Mouse (Mus musculus): ENCODE measurements around the gene Mfsd4b1. TPM values are rescaled to one million over a fixed set of nuclear protein-coding genes. Genes with fewer than 3 reads are reported as not detected.

The Mfsd4b1 gene
- total RNA-seq, 1 experiment, result 0.09 TPM

DNA sequence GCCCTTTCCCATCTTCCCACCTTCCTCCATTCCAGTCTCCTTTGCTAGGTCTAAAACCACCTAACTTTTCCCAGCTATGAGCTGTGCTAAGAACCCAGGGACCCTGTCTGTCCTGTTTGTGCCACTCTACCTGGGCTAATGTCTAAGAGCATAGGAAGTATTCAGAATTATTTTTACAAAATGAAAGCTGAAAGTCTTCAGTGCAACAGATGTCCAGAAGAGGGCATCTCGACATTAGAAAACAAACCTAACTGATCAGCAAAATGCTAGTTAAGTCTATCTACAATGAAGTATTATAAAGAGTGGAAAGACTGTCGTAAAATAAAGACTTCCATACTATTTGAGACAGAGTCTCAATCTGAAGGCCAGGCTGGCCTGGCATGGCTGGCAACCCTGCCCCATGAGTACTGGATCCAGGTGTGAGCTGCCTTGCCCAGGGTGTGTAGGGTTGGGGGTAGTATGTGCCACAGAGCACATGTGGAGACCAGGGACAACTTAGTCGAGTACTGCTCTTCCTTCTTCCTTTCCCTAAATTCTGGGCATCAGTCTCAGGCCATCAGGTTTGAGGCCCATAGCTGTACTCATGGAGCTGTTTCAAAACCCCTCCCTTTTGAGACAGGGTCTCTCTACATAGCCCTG, 28.3 kb upstream of the Mfsd4b1 start:
- Histone ChIP-seq H3K4me3 (ENCODE audit: insufficient read depth in 1 of 2, low read depth in 1 of 2, low read length in 2 of 2, poor library complexity in 1 of 2, severe bottlenecking in 1 of 2) (no peak overlapping the region), H3K9me3 (ENCODE audit: control insufficient read depth, insufficient read depth, low read depth, low read length) (no peaks in the 10 kb centered on the region), H3K36me3 (ENCODE audit: control insufficient read depth, insufficient read depth, low read length, poor library complexity, severe bottlenecking) (no peaks in the 10 kb centered on the region), H3K27ac (ENCODE audit: insufficient read depth, low read depth, low read length, poor library complexity, severe bottlenecking) (no peak overlapping the region), H3K9ac (ENCODE audit: insufficient read depth, low read depth, low read length, poor library complexity, severe bottlenecking) (no peak overlapping the region), H3K4me1 (ENCODE audit: control insufficient read depth in 2 of 2, insufficient read depth in 2 of 2, low read length in 2 of 2, poor library complexity in 1 of 2) (no peaks in the 10 kb centered on the region)
- in situ Hi-C loops (cut with MboI; ENCODE audit: low sequenced_read_pairs in 2 of 2, unreplicated experiment in 2 of 2), result no loop called here
- TF ChIP-seq HCFC1 (IDR thresholded peaks at IDR 0.05; ENCODE audit: borderline replicate concordance, insufficient read depth, low read length), result no peak
- TF ChIP-seq ZC3H11A (IDR thresholded peaks at IDR 0.05; ENCODE audit: borderline replicate concordance, low read depth, low read length), result no peak
- no peak for TF ChIP-seq MAFK (IDR thresholded peaks at IDR 0.05; ENCODE audit: insufficient read depth, low read depth, low read length)
- TF ChIP-seq ZNF384 (IDR thresholded peaks at IDR 0.05; ENCODE audit: low read depth, low read length), result no peak
- no peak for TF ChIP-seq CHD2 (IDR thresholded peaks at IDR 0.05; ENCODE audit: low read depth, low read length)
- DNase-seq (ENCODE audit: low read depth, low spot score), result no peak

DNA sequence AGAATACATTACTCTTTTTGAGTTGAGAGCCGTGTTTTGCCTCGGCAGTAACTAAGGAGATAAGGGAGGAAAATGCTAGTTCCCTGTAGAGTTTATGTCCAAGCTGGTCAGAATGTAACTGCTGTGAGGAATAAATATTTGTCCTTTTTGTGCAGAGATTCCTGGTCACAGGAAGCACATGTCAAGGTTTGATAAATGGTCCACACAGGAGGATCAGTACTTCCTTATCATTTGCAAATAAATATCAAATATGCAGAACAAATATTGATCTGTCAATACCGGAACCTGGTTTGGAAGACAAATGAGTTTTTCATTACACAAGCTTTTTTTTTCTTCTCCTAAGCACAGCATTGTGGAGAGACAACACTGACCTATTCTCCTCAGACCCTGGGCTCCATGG, 26.9 kb upstream of the Mfsd4b1 start:
- in situ Hi-C loops (cut with MboI; ENCODE audit: low sequenced_read_pairs in 2 of 2, unreplicated experiment in 2 of 2), result no loop called here
- H3K4me3 ChIP-seq (ENCODE audit: insufficient read depth in 1 of 2, low read depth in 1 of 2, low read length in 2 of 2, poor library complexity in 1 of 2, severe bottlenecking in 1 of 2), result no peak overlapping the region
- no peaks in the 10 kb centered on the region for H3K4me1 ChIP-seq (ENCODE audit: control insufficient read depth in 2 of 2, insufficient read depth in 2 of 2, low read length in 2 of 2, poor library complexity in 1 of 2)
- H3K36me3 ChIP-seq (ENCODE audit: control insufficient read depth, insufficient read depth, low read length, poor library complexity, severe bottlenecking), result no peaks in the 10 kb centered on the region
- H3K9ac ChIP-seq (ENCODE audit: insufficient read depth, low read depth, low read length, poor library complexity, severe bottlenecking), result no peak overlapping the region
- TF ChIP-seq ZC3H11A (IDR thresholded peaks at IDR 0.05; ENCODE audit: borderline replicate concordance, low read depth, low read length), result no peak
- no peak for TF ChIP-seq CHD2 (IDR thresholded peaks at IDR 0.05; ENCODE audit: low read depth, low read length)
- no peak for TF ChIP-seq ZNF384 (IDR thresholded peaks at IDR 0.05; ENCODE audit: low read depth, low read length)
- no peak for TF ChIP-seq HCFC1 (IDR thresholded peaks at IDR 0.05; ENCODE audit: borderline replicate concordance, insufficient read depth, low read length)
- no peak for TF ChIP-seq MAFK (IDR thresholded peaks at IDR 0.05; ENCODE audit: insufficient read depth, low read depth, low read length)
- no peak overlapping the region for H3K27ac ChIP-seq (ENCODE audit: insufficient read depth, low read depth, low read length, poor library complexity, severe bottlenecking)
- DNase-seq (ENCODE audit: low read depth, low spot score), result no peak
- H3K9me3 ChIP-seq (ENCODE audit: control insufficient read depth, insufficient read depth, low read depth, low read length), result no peaks in the 10 kb centered on the region

DNA sequence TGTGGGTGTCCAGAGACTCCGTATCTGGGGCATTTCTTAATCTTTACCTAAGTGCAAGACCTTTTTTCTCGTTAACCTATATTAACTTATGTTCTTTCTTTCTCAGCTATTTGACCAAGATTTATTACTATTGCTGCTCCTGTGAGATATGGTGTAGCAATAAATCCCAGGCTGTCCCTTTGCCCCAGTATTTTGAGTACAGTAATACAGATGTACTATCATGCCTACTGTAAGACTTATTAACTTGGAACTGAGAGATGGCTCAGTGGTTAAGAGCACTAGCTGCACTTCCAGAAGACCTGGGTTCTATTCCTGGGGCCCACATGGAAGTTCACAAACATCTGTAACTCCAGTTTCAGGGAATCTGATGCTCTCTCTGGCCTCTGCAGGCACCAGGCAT, 25.7 kb upstream of the Mfsd4b1 start:
- H3K36me3 ChIP-seq (ENCODE audit: control insufficient read depth, insufficient read depth, low read length, poor library complexity, severe bottlenecking), result no peaks in the 10 kb centered on the region
- in situ Hi-C loops (cut with MboI; ENCODE audit: low sequenced_read_pairs in 2 of 2, unreplicated experiment in 2 of 2), result no loop called here

DNA sequence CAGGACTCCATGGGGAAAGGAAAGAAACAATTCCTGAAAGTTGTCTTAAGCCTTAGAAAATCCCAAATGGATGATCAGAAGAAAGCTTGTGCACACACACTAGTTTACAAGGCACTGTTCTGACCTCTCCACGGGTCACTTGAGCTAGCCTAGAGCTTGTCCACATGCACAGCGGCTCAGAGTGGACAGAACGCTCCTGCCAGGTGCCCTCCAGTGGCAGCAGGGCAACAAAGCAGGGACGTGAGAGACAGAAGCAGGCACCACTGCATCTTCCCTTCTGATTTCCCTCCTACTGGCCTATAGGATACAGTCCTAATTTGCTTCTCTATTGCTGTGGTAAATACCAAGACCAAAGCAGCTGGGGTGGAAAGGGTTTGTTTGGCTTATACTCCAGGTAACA, 16.3 kb upstream of the Mfsd4b1 start:
- in situ Hi-C loops (cut with MboI; ENCODE audit: low sequenced_read_pairs in 2 of 2, unreplicated experiment in 2 of 2), result no loop called here
- Histone ChIP-seq H3K36me3 (ENCODE audit: control insufficient read depth, insufficient read depth, low read length, poor library complexity, severe bottlenecking) (no peaks in the 10 kb centered on the region), H3K9me3 (ENCODE audit: control insufficient read depth, insufficient read depth, low read depth, low read length) (no peaks in the 10 kb centered on the region), H3K4me1 (ENCODE audit: control insufficient read depth in 2 of 2, insufficient read depth in 2 of 2, low read length in 2 of 2, poor library complexity in 1 of 2) (no peaks in the 10 kb centered on the region; a peak in 1 of 4 replicates), H3K9ac (ENCODE audit: insufficient read depth, low read depth, low read length, poor library complexity, severe bottlenecking) (no peak overlapping the region), H3K27ac (ENCODE audit: insufficient read depth, low read depth, low read length, poor library complexity, severe bottlenecking) (no peak overlapping the region), H3K4me3 (ENCODE audit: insufficient read depth in 1 of 2, low read depth in 1 of 2, low read length in 2 of 2, poor library complexity in 1 of 2, severe bottlenecking in 1 of 2) (no peak overlapping the region)
- no peak for DNase-seq (ENCODE audit: low read depth, low spot score)
- no peak for TF ChIP-seq CHD2 (IDR thresholded peaks at IDR 0.05; ENCODE audit: low read depth, low read length)
- no peak for TF ChIP-seq HCFC1 (IDR thresholded peaks at IDR 0.05; ENCODE audit: borderline replicate concordance, insufficient read depth, low read length)
- TF ChIP-seq ZC3H11A (IDR thresholded peaks at IDR 0.05; ENCODE audit: borderline replicate concordance, low read depth, low read length), result no peak
- TF ChIP-seq MAFK (IDR thresholded peaks at IDR 0.05; ENCODE audit: insufficient read depth, low read depth, low read length), result no peak
- TF ChIP-seq ZNF384 (IDR thresholded peaks at IDR 0.05; ENCODE audit: low read depth, low read length), result no peak

More for the DNA sequence above, 25.7 kb upstream of the Mfsd4b1 start:
- no peak overlapping the region for H3K27ac ChIP-seq (ENCODE audit: insufficient read depth, low read depth, low read length, poor library complexity, severe bottlenecking)
- H3K9me3 ChIP-seq (ENCODE audit: control insufficient read depth, insufficient read depth, low read depth, low read length), result no peaks in the 10 kb centered on the region
- no peaks in the 10 kb centered on the region for H3K4me1 ChIP-seq (ENCODE audit: control insufficient read depth in 2 of 2, insufficient read depth in 2 of 2, low read length in 2 of 2, poor library complexity in 1 of 2)
- H3K9ac ChIP-seq (ENCODE audit: insufficient read depth, low read depth, low read length, poor library complexity, severe bottlenecking), result no peak overlapping the region
- H3K4me3 ChIP-seq (ENCODE audit: insufficient read depth in 1 of 2, low read depth in 1 of 2, low read length in 2 of 2, poor library complexity in 1 of 2, severe bottlenecking in 1 of 2), result no peak overlapping the region
- TF ChIP-seq HCFC1 (IDR thresholded peaks at IDR 0.05; ENCODE audit: borderline replicate concordance, insufficient read depth, low read length) (no peak), MAFK (IDR thresholded peaks at IDR 0.05; ENCODE audit: insufficient read depth, low read depth, low read length) (no peak), ZNF384 (IDR thresholded peaks at IDR 0.05; ENCODE audit: low read depth, low read length) (no peak), CHD2 (IDR thresholded peaks at IDR 0.05; ENCODE audit: low read depth, low read length) (no peak), ZC3H11A (IDR thresholded peaks at IDR 0.05; ENCODE audit: borderline replicate concordance, low read depth, low read length) (no peak)
- DNase-seq (ENCODE audit: low read depth, low spot score), result no peak
